Mouse (Mus musculus): ENCODE measurements around the gene Syne4. TPM values are rescaled to one million over a fixed set of nuclear protein-coding genes. Genes with fewer than 3 reads are reported as not detected.
A peak's percentile ranks its signal among the peaks of the same experiment; 100 is the strongest.

The Syne4 gene
- polyA plus RNA-seq, 1 experiment from 2014 or later = 19.0 TPM

- no peak for ATAC-seq (ENCODE audit: low read depth)
- H3K27ac ChIP-seq (replicated peaks) = no peak overlapping the region
- H3K27me3 ChIP-seq = no peaks in the 10 kb centered on the region
- H3K36me3 ChIP-seq = peaks cover 90% of the 10 kb centered on the region
- H3K4me1 ChIP-seq (replicated peaks) = no peaks in the 10 kb centered on the region
- 61% methylated on average over 3 of the region's 3 CpGs for WGBS
- no peak overlapping the region for H3K4me2 ChIP-seq
- no peaks in the 10 kb centered on the region for H3K9me3 ChIP-seq
- no peak overlapping the region for H3K9ac ChIP-seq
- no peak overlapping the region for H3K4me3 ChIP-seq
Measured at GRCm38 (mm10) chr7:30300914-30301313, 13.7 kb upstream of the Syne4 start.

GRCm38 (mm10) chr7:30306083-30306779, 8.4 kb upstream of the Syne4 start:
- Histone ChIP-seq H3K4me1 (replicated peaks) (peaks cover 24% of the 10 kb centered on the region), H3K27me3 (no peaks in the 10 kb centered on the region), H3K4me3 (no peak overlapping the region), H3K27ac (replicated peaks) (no peak overlapping the region), H3K9ac (no peak overlapping the region; the same call in 1 of the 2 replicates), H3K36me3 (peaks cover 64% of the 10 kb centered on the region), H3K4me2 (no peak overlapping the region), H3K9me3 (no peaks in the 10 kb centered on the region)
- ATAC-seq (ENCODE audit: low read depth) = no peak
- 89% methylated on average over 16 of the region's 16 CpGs for WGBS

- 3% methylated on average over 27 of the region's 27 CpGs for WGBS
- Histone ChIP-seq H3K27me3 (no peaks in the 10 kb centered on the region), H3K9me3 (no peaks in the 10 kb centered on the region), H3K36me3 (peaks cover 63% of the 10 kb centered on the region), H3K4me3 (peak within 1 kb of the TSS; percentile 68), H3K4me2 (peak within 1 kb of the TSS; percentile 91), H3K9ac (peak within 1 kb of the TSS; percentile 81), H3K4me1 (replicated peaks) (peaks cover 24% of the 10 kb centered on the region), H3K27ac (replicated peaks) (peak within 1 kb of the TSS; percentile 84)
- peak; percentile 99 for ATAC-seq (ENCODE audit: low read depth)
Measured at GRCm38 (mm10) chr7:30308076-30309005, 6.3 kb upstream of the Syne4 start, which contains the start of gene Alkbh6. TSS of gene Alkbh6 (plus strand) at chr7:30308717.

GRCm38 (mm10) chr7:30309395-30310129, 5.0 kb upstream of the Syne4 start:
- no peaks in the 10 kb centered on the region for H3K9me3 ChIP-seq
- H3K4me3 ChIP-seq = peak overlapping the region; percentile 68
- peaks cover 60% of the 10 kb centered on the region for H3K36me3 ChIP-seq
- ATAC-seq (ENCODE audit: low read depth) = no peak
- peaks cover 28% of the 10 kb centered on the region for H3K4me1 ChIP-seq (replicated peaks)
- 66% methylated on average over 15 of the region's 15 CpGs for WGBS
- H3K4me2 ChIP-seq = peak overlapping the region; percentile 91
- H3K9ac ChIP-seq = peak overlapping the region; percentile 81
- no peak overlapping the region for H3K27ac ChIP-seq (replicated peaks)
- no peaks in the 10 kb centered on the region for H3K27me3 ChIP-seq

GRCm38 (mm10) chr7:30310136-30310535, 4.5 kb upstream of the Syne4 start:
- Histone ChIP-seq H3K4me3 (peak overlapping the region; percentile 68; the same call in 1 of the 2 replicates), H3K27me3 (no peaks in the 10 kb centered on the region), H3K9me3 (no peaks in the 10 kb centered on the region), H3K4me1 (replicated peaks) (peaks cover 30% of the 10 kb centered on the region), H3K36me3 (peaks cover 58% of the 10 kb centered on the region), H3K27ac (replicated peaks) (no peak overlapping the region), H3K9ac (no peak overlapping the region), H3K4me2 (peak overlapping the region; percentile 91)
- no peak for ATAC-seq (ENCODE audit: low read depth)
- 90% methylated on average over 12 of the region's 12 CpGs for WGBS

- Histone ChIP-seq H3K9me3 (no peaks in the 10 kb centered on the region), H3K4me1 (replicated peaks) (peaks cover 22% of the 10 kb centered on the region), H3K9ac (no peak overlapping the region), H3K4me2 (no peak overlapping the region), H3K36me3 (peaks cover 50% of the 10 kb centered on the region), H3K27me3 (no peaks in the 10 kb centered on the region), H3K27ac (replicated peaks) (no peak overlapping the region), H3K4me3 (no peak overlapping the region)
- ATAC-seq (ENCODE audit: low read depth) = no peak
- WGBS = 50% methylated on average over 27 of the region's 27 CpGs
Measured at GRCm38 (mm10) chr7:30313666-30314320, 814 bp upstream of the Syne4 start.

GRCm38 (mm10) chr7:30315559-30316529, 1.2 kb downstream of the Syne4 start:
- H3K4me2 ChIP-seq = no peak overlapping the region
- H3K9ac ChIP-seq = no peak overlapping the region
- no peaks in the 10 kb centered on the region for H3K9me3 ChIP-seq
- no peaks in the 10 kb centered on the region for H3K27me3 ChIP-seq
- no peak for ATAC-seq (ENCODE audit: low read depth)
- H3K36me3 ChIP-seq = peaks cover 50% of the 10 kb centered on the region
- H3K27ac ChIP-seq (replicated peaks) = no peak overlapping the region
- no peak overlapping the region for H3K4me3 ChIP-seq
- WGBS = 79% methylated on average over 13 of the region's 13 CpGs
- peaks cover 14% of the 10 kb centered on the region for H3K4me1 ChIP-seq (replicated peaks)

- Histone ChIP-seq H3K4me1 (replicated peaks) (peaks cover 29% of the 10 kb centered on the region), H3K27me3 (no peaks in the 10 kb centered on the region), H3K9me3 (no peaks in the 10 kb centered on the region), H3K27ac (replicated peaks) (no peak overlapping the region), H3K4me2 (no peak overlapping the region), H3K9ac (no peak overlapping the region), H3K36me3 (peaks cover 28% of the 10 kb centered on the region; the same call in 1 of the 2 replicates), H3K4me3 (no peak overlapping the region)
- ATAC-seq (ENCODE audit: low read depth) = no peak
- 92% methylated on average over 3 of the region's 3 CpGs for WGBS
Measured at GRCm38 (mm10) chr7:30318142-30318541, 3.5 kb downstream of the Syne4 start.

GRCm38 (mm10) chr7:30320946-30321345, 6.3 kb downstream of the Syne4 start:
- H3K36me3 ChIP-seq = 0 out of 2 replicates have a peak, but pooled peaks cover 21% of the 10 kb centered on the region
- WGBS = 82% methylated on average over 2 of the region's 2 CpGs
- H3K4me1 ChIP-seq (replicated peaks) = peaks cover 24% of the 10 kb centered on the region
- peak overlapping the region; percentile 92 for H3K9ac ChIP-seq
- no peaks in the 10 kb centered on the region for H3K9me3 ChIP-seq
- peaks cover 5% of the 10 kb centered on the region; the same call in 1 of the 2 replicates for H3K27me3 ChIP-seq
- H3K27ac ChIP-seq (replicated peaks) = no peak overlapping the region
- no peak for ATAC-seq (ENCODE audit: low read depth)
- peak overlapping the region; percentile 89 for H3K4me3 ChIP-seq
- H3K4me2 ChIP-seq = peak overlapping the region; percentile 78

GRCm38 (mm10) chr7:30321539-30322284, 7.1 kb downstream of the Syne4 start, which contains the start of gene E130208F15Rik:
TSS of gene E130208F15Rik (plus strand) at chr7:30321740.
- ATAC-seq (ENCODE audit: low read depth) = peak; percentile 71
- Histone ChIP-seq H3K4me1 (replicated peaks) (peaks cover 24% of the 10 kb centered on the region), H3K9me3 (no peaks in the 10 kb centered on the region), H3K36me3 (0 out of 2 replicates have a peak, but pooled peaks cover 18% of the 10 kb centered on the region), H3K27me3 (peaks cover 5% of the 10 kb centered on the region; the same call in 1 of the 2 replicates), H3K4me2 (peak within 1 kb of the TSS; percentile 78), H3K4me3 (peak within 1 kb of the TSS; percentile 89), H3K27ac (replicated peaks) (peak within 1 kb of the TSS; percentile 89), H3K9ac (peak within 1 kb of the TSS; percentile 92)
- under 1% methylated on average over 57 of the region's 63 CpGs for WGBS

Measured in neural tube, embryonic 13.5 days (tissue).